Mouse (Mus musculus) forebrain, embryonic 14.5 days (tissue): ENCODE measurements at regions not wholly inside any gene's neighbourhood (a gene's known extent, or its start where the extent isn't known, plus 50 kb on each side); places are given as distances from the start of the nearest gene placed in this dataset.

Source experiments
- ATAC-seq: fragments of 200-750 bp; cut with Nextera tagmentation; 2 replicates; pipeline ENCODE4 v1.8.0; 2017; ENCODE audit warnings: mild to moderate bottlenecking, moderate library complexity
- DNase-seq: peaks from one replicate; pipeline ENCODE4 v3.0.0-alpha.2; 2015; ENCODE audit warnings: low spot score
- H3K27ac ChIP-seq: fragments of 300-500 bp; sonication (generic); 2 replicates; pipeline ENCODE4 v1.5.1; 2014; ENCODE audit warnings: low read depth, mild to moderate bottlenecking, control low read depth, low read length, moderate library complexity
- H3K27me3 ChIP-seq: fragments of 300-500 bp; sonication (generic); replicated peaks from 2 replicates; pipeline ENCODE4 v1.6.1; 2014; ENCODE audit warnings: low read length, control low read depth, mixed read lengths; ENCODE audit not compliant: control insufficient read depth, insufficient read depth
- H3K36me3 ChIP-seq: fragments of 300-500 bp; sonication (generic); 2 replicates; pipeline ENCODE4 v1.6.1; 2014; ENCODE audit warnings: low read length, control low read depth; ENCODE audit not compliant: control insufficient read depth, insufficient read depth
- H3K4me1 ChIP-seq: fragments of 300-500 bp; sonication (generic); 2 replicates; pipeline ENCODE4 v1.6.1; 2014; ENCODE audit warnings: antibody characterized with exemption, low read length, control low read depth; ENCODE audit not compliant: control insufficient read depth, insufficient read depth
- H3K4me2 ChIP-seq: fragments of 300-500 bp; sonication (generic); 2 replicates; pipeline ENCODE4 v1.6.1; 2014; ENCODE audit warnings: mild to moderate bottlenecking, control low read depth, low read length
- H3K4me3 ChIP-seq: fragments of 300-500 bp; sonication (generic); 2 replicates; pipeline ENCODE4 v1.5.1; 2014; ENCODE audit warnings: low read depth, low read length, control low read depth
- H3K9ac ChIP-seq: fragments of 300-500 bp; sonication (generic); 2 replicates; pipeline ENCODE4 v1.6.1; 2014; ENCODE audit warnings: mild to moderate bottlenecking, low read length, control low read depth, moderate library complexity
- H3K9me3 ChIP-seq: fragments of 300-500 bp; sonication (generic); replicated peaks from 2 replicates; pipeline ENCODE4 v1.6.1; 2016; ENCODE audit warnings: low read length, control low read depth, mixed read lengths; ENCODE audit not compliant: control insufficient read depth
- WGBS: fragments of 180-500 bp; shearing (Covaris S2); extraction: QIAGEN DNeasy Blood & Tissue Kit; methylation state at CpG from one replicate; pipeline ENCODE4 v1.1.7; 2014; 5-methylcytosine and 5-hydroxymethylcytosine counted together

DNA sequence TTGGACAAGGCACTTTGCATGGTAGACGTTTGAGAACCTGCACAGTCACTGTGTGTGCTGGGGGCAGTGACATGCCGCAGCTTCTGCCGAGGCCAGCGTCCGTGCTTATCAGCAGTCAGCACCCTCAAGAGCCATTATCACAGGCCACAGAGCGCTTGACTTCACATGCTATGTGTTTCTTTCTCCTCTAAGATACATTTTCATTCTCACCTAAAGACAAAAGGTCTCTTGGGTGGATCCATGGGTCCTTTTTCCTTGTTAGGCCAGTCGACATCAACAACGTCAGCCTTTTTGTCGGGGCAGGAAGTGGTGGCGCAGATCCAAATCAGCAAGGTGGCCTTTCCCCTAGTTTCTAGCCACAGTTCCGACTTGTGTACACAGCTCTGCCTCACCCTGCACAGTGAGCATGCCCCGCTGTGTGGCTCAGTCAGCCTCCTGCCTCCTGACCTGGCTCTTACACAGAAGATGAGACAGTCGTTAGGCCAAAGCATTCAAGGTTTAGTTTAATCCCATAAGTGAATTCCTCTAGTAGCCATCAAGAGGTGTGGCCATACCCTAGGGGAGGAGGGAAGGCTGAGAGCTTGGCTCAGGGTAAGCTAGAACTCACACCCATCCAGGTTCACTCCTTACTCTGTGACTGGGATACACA lies 134.1 kb upstream of the Teddm2 start:
- H3K27ac ChIP-seq: no peak overlapping the region
- H3K36me3 ChIP-seq: no peaks in the 10 kb centered on the region
- ATAC-seq (no peak), DNase-seq (no peak)
- H3K4me1 ChIP-seq: no peaks in the 10 kb centered on the region
- 78% methylated on average over 13 of the region's 13 CpGs for WGBS
- H3K9ac ChIP-seq: no peak overlapping the region
- H3K9me3 ChIP-seq: no peaks in the 10 kb centered on the region
- H3K4me2 ChIP-seq: no peak overlapping the region
- no peaks in the 10 kb centered on the region for H3K27me3 ChIP-seq
- H3K4me3 ChIP-seq: no peak overlapping the region

GRCm38 (mm10) chr1:154036729-154037270 lies 136.8 kb upstream of the Teddm2 start:
- Histone ChIP-seq H3K36me3 (no peaks in the 10 kb centered on the region), H3K27ac (no peak overlapping the region), H3K4me1 (no peaks in the 10 kb centered on the region), H3K4me2 (no peak overlapping the region), H3K9me3 (no peaks in the 10 kb centered on the region), H3K9ac (no peak overlapping the region), H3K4me3 (no peak overlapping the region), H3K27me3 (no peaks in the 10 kb centered on the region)
- 36% methylated on average over 4 of the region's 4 CpGs for WGBS
- ATAC-seq (no peak), DNase-seq (no peak)

DNA sequence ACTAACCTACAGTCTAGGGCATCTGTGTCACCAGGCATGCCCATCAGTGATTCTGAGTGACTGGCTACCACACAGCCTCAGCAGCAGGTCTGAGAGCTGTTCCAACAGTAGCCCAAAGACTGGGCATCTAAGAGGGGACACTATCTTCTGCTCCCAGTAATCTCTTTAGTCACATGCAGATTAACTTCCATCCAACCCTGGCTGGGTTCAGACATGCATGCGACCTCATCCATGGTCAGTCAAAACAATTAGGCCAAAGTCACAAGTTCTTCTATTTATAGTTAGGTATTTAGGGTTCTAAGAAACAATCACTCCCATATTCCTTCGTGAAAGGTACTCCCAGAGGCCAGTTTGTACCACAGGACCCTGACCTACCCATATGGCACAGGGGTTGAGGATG lies 138.2 kb upstream of the Teddm2 start:
- Histone ChIP-seq H3K27me3 (no peaks in the 10 kb centered on the region), H3K9me3 (no peaks in the 10 kb centered on the region), H3K4me3 (no peak overlapping the region), H3K4me2 (no peak overlapping the region), H3K9ac (no peak overlapping the region), H3K27ac (no peak overlapping the region), H3K36me3 (no peaks in the 10 kb centered on the region), H3K4me1 (no peaks in the 10 kb centered on the region)
- DNase-seq (no peak), ATAC-seq (no peak)
- 72% methylated on average over 2 of the region's 2 CpGs for WGBS

GRCm38 (mm10) chr1:154040907-154041306 lies 140.9 kb upstream of the Teddm2 start:
- H3K9me3 ChIP-seq: no peaks in the 10 kb centered on the region
- H3K27ac ChIP-seq: no peak overlapping the region
- DNase-seq (no peak), ATAC-seq (no peak)
- no peak overlapping the region for H3K4me3 ChIP-seq
- H3K9ac ChIP-seq: no peak overlapping the region
- H3K36me3 ChIP-seq: no peaks in the 10 kb centered on the region
- H3K27me3 ChIP-seq: no peaks in the 10 kb centered on the region
- 77% methylated on average over 3 of the region's 3 CpGs for WGBS
- H3K4me1 ChIP-seq: no peaks in the 10 kb centered on the region
- no peak overlapping the region for H3K4me2 ChIP-seq

GRCm38 (mm10) chr1:154042956-154043355 lies 142.9 kb upstream of the Teddm2 start:
- H3K4me2 ChIP-seq: no peak overlapping the region
- DNase-seq: no peak
- H3K4me3 ChIP-seq: no peak overlapping the region
- no peak overlapping the region for H3K9ac ChIP-seq
- no peaks in the 10 kb centered on the region for H3K36me3 ChIP-seq
- whole genome bisulfite sequencing: 79% methylated on average over 2 of the region's 2 CpGs
- H3K9me3 ChIP-seq: no peaks in the 10 kb centered on the region
- no peaks in the 10 kb centered on the region for H3K27me3 ChIP-seq
- H3K4me1 ChIP-seq: no peaks in the 10 kb centered on the region
- H3K27ac ChIP-seq: no peak overlapping the region
- no peak for ATAC-seq

DNA sequence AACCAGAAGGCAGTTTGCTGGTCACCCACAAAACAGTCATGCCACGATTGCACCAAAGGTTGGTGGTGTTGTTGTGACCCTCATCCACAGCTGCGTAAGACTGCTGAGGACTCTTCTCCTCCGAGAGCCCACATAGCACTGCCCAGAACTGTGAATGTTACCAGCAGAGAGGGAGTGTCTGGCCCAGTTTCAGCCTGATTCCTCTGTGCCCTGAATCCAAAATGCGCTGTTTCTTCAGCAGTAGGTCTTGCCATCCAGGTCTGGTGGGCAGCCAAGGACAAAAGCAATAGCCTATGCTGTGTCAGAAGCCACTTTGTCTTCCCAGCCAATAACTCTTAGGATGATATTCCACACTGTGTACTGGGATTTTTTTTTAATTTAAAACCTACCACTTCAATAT lies 144.7 kb upstream of the Teddm2 start:
- WGBS: 86% methylated on average over 4 of the region's 4 CpGs
- Histone ChIP-seq H3K9me3 (no peaks in the 10 kb centered on the region), H3K36me3 (no peaks in the 10 kb centered on the region), H3K27me3 (no peaks in the 10 kb centered on the region), H3K9ac (no peak overlapping the region), H3K27ac (no peak overlapping the region), H3K4me2 (no peak overlapping the region), H3K4me3 (no peak overlapping the region), H3K4me1 (no peaks in the 10 kb centered on the region)
- ATAC-seq: no peak
- DNase-seq: no peak

DNA sequence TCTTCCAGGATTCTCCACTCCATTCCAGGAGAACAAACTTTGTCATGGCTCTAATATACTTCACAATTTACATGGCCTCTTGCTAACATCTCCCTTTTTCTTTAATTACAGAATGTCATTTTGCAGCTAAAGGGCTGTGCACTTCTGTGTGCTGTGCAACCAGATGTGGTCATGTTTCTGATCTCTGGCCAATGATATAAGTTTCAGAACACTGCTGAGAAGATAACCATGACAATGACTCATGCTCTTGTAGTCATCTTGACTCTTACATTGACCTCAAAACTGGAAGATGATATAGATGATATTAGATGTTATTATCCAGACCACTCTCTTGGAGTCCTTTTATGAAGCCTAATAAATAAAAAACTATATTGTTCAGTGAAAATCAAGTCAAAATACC lies 145.9 kb upstream of the Teddm2 start:
- Histone ChIP-seq H3K36me3 (no peaks in the 10 kb centered on the region), H3K4me1 (no peaks in the 10 kb centered on the region), H3K9ac (no peak overlapping the region), H3K9me3 (no peaks in the 10 kb centered on the region), H3K27me3 (no peaks in the 10 kb centered on the region), H3K4me3 (no peak overlapping the region), H3K4me2 (no peak overlapping the region), H3K27ac (no peak overlapping the region)
- ATAC-seq (no peak), DNase-seq (no peak)

DNA sequence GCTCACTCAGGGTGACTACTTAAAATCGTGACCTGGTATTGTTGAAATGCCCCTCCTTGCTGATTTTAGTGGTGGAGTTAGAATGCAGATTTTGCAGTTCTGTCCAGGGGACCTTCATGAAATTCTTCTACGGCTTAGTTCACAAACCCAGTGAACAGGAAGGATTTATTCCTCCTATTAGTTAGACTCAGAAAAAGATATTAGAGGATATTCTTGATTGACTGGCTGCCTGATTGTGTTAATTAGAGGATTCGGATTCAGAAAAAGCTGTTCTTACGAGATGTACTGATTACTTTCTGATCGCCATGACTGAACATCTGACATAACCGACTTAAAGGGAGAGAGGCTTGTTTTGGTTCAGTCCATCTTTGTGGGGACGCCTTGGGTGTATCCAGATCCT lies 147.3 kb upstream of the Zfp648 start:
- Histone ChIP-seq H3K27me3 (no peaks in the 10 kb centered on the region), H3K4me1 (no peaks in the 10 kb centered on the region), H3K4me3 (no peak overlapping the region), H3K27ac (no peak overlapping the region), H3K9me3 (no peaks in the 10 kb centered on the region), H3K36me3 (no peaks in the 10 kb centered on the region), H3K9ac (no peak overlapping the region), H3K4me2 (no peak overlapping the region)
- no peak for DNase-seq
- no peak for ATAC-seq
- WGBS: 75% methylated on average over 7 of the region's 7 CpGs

- ATAC-seq: no peak
- H3K9ac ChIP-seq: no peak overlapping the region
- WGBS: 81% methylated on average over 1 of the region's 1 CpGs
- no peaks in the 10 kb centered on the region for H3K27me3 ChIP-seq
- DNase-seq: no peak
- no peaks in the 10 kb centered on the region for H3K4me1 ChIP-seq
- H3K4me2 ChIP-seq: no peak overlapping the region
- H3K4me3 ChIP-seq: no peak overlapping the region
- H3K27ac ChIP-seq: no peak overlapping the region
- no peaks in the 10 kb centered on the region for H3K36me3 ChIP-seq
- H3K9me3 ChIP-seq: no peaks in the 10 kb centered on the region
Observed at GRCm38 (mm10) chr1:154054874-154055273, 146.1 kb upstream of the Zfp648 start.
